ENCODE assay signal across 20 mouse cellular contexts in the genomic region with DNA sequence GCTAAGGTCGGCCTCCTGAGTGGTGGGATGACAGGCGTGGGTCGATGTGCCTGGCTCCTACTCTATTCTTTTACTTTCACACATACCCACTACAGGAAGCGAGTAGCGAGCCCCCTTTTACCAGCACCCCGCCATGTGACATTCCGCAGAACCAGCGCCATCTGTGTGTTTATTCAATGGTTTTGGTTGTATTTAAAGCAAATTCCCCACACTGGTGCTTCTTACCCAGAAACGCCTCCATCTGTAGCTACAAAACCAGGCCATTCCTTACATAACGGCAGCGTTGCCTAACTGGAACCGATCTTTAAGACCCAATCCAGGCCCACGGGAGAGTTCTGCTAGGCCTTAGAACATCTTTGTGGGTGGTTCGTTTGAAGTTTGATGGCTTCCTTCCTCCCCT. TPM values are rescaled to one million over a fixed set of nuclear protein-coding genes. Genes with fewer than 3 reads are reported as not detected.
DNase-seq lines count a peak whose midpoint lies in the region.
"Had no signal": no experiment of that assay in that cellular context is flagged by ENCODE, and none has a peak within 500 bp of the region (broad histone marks: within the 10 kb centered on the region; RNA-seq: fewer than 3 reads in every experiment).

No protein-coding gene starts in this region.

- peaks cover 92% of the 10 kb centered on the region for H3K36me3 ChIP-seq in heart, embryonic 10.5 days

- H3K4me3 ChIP-seq in heart, embryonic 10.5 days: no peak overlapping the region
- H3K4me3 ChIP-seq: heart, embryonic 12.5 days; limb, embryonic 15.5 days; midbrain, embryonic 13.5 days; myocyte had no signal

- H3K9me3 ChIP-seq in heart, embryonic 10.5 days: no peaks in the 10 kb centered on the region
- H3K9me3 ChIP-seq: heart, embryonic 12.5 days; limb, embryonic 15.5 days; midbrain, embryonic 13.5 days had no signal

- 93% methylated on average over 14 of the region's 14 CpGs for WGBS in heart, embryonic 10.5 days

- no peak overlapping the region for H3K27ac ChIP-seq in heart, embryonic 10.5 days
- H3K27ac ChIP-seq: limb, embryonic 15.5 days; macrophage; midbrain, embryonic 13.5 days had no signal

- peaks cover 24% of the 10 kb centered on the region for H3K4me1 ChIP-seq in heart, embryonic 10.5 days

- intact Hi-C loops in left cerebral cortex, postnatal 4 days (cut with DNase I): no loop called here
- intact Hi-C loops in left cerebral cortex, postnatal 14 days (cut with DNase I): no loop called here

- no peaks in the 10 kb centered on the region for H3K27me3 ChIP-seq in heart, embryonic 10.5 days (ENCODE audit: insufficient read depth, poor library complexity, severe bottlenecking)
- H3K27me3 ChIP-seq: heart, embryonic 12.5 days; limb, embryonic 15.5 days; midbrain, embryonic 13.5 days had no signal

- peak; percentile 77 for DNase-seq in left cerebral cortex, adult 11 months (ENCODE audit: low spot score)
- DNase-seq in left cerebral cortex, postnatal 4 days: no peak
- peak; percentile 77 to 84 for DNase-seq in layer of hippocampus, adult 8-10 months (ENCODE audit: low spot score in 2 of 2)
- peak; percentile 73 to 76 for DNase-seq in left cerebral cortex, postnatal 14 days (ENCODE audit: low spot score in 2 of 2)
- DNase-seq in telencephalon, adult 2 months (ENCODE audit: low read depth, low spot score): peak; percentile 97
- no peak for DNase-seq in urinary bladder, postnatal 10 days (ENCODE audit: low spot score)
- DNase-seq in heart, embryonic 10.5 days (ENCODE audit: low spot score): no peak
- DNase-seq: cerebellum, adult 11 months; cerebellum, postnatal 25 days; gastrocnemius, postnatal 14 days; heart, postnatal 4 days; kidney, adult 8-10 months; kidney, postnatal 4 days; liver, postnatal 0 days; thymus, adult 2 months had no signal

RNA-seq across cellular contexts. Expression of gene Fscn1, which starts 8.3 kb away (rescaled TPM):
- 100 to 1,000 TPM; 530 to 553 TPM for total RNA-seq in left cerebral cortex, postnatal 4 days (2021)
- 100 to 1,000 TPM; 150 to 174 (median 163) TPM for total RNA-seq in layer of hippocampus, adult 8-10 months (2022)
- total RNA-seq in left cerebral cortex, postnatal 14 days (2021): 100 to 1,000 TPM; 408 to 429 TPM
- 254 and 329 TPM in 2 replicates for polyA plus RNA-seq in heart, embryonic 10.5 days (2016; fragmentation: Nextera tagmentation; extraction: Ambion mirVana)

Comparison
In these comparisons a context has a peak if more than half of its experiments do, and no peak if none do; other contexts are left out.
1. DNase-seq: peak in left cerebral cortex, adult 11 months (single experiment), layer of hippocampus, adult 8-10 months (2 of 2), left cerebral cortex, postnatal 14 days (2 of 2) and telencephalon, adult 2 months (single experiment); none in left cerebral cortex, postnatal 4 days (single experiment), urinary bladder, postnatal 10 days (single experiment) and heart, embryonic 10.5 days (single experiment).